Mouse (Mus musculus) embryonic fibroblast, embryonic 13.5 days (primary cell): ENCODE measurements around the gene Sdad1.

ENCODE experiments used
- CTCF ChIP-seq: IDR thresholded peaks from 2 replicates; pipeline ENCODE4 v1.5.1; 2011; ENCODE audit warnings: mild to moderate bottlenecking, control low read depth, low read length, moderate library complexity, borderline replicate concordance; ENCODE audit not compliant: insufficient read depth
- POLR2A ChIP-seq: IDR thresholded peaks from 2 replicates; pipeline ENCODE4 v1.6.1; 2011; ENCODE audit warnings: low read depth, mild to moderate bottlenecking, control low read depth, low read length, moderate library complexity

DNA sequence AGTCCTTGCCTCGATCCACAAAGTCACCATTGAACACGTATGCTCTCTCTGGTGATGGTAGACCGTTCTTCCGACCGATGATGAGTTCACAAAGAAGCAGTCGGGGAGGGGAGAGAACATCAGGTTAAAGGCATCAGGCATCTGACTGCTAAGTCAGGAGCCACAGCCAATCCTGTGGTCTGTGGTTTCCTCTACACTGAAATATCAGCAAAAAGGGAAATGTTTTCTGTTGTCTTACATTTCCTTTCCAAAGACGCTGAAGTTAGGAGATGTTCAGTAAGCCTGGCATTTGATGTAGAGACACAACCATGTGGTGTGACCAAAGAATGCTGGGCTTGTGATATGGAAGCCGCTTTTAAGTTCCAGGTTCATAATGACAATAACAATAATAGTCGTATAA lies 64.8 kb downstream of the Sdad1 start:
- TF ChIP-seq CTCF (no peak), POLR2A (no peak)
